Mouse (Mus musculus): ENCODE measurements around the gene Nudt9. TPM values are rescaled to one million over a fixed set of nuclear protein-coding genes. Genes with fewer than 3 reads are reported as not detected.

Gene Nudt9
- polyA plus RNA-seq, 1 experiment from 2014 or later, result 61.7 TPM

DNA sequence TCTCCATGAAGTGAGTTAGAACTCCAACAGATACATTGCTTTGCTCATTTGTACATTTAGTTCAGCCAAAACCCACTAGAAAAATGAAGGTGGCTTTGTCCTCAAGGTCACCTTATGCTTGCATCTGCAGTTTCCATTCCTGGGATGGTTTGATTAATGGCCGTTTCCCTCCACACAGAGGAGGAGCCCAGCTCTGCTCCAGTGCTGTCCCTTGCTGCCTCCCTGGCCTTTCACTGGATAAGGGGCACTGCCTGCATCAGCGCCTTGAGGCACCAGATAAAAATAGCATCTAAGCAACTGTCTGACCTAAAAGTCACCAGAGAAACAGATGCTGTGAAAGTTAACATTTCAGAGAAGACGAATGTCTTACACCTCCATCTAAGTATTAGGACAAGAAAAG lies 63.4 kb downstream of the Nudt9 start:
- no peak for ATAC-seq (ENCODE audit: insufficient read depth, low FRiP score)
- H3K4me2 ChIP-seq (ENCODE audit: low read depth, low read length), result peak overlapping the region; percentile 59
- H3K9ac ChIP-seq (ENCODE audit: low read length), result peak overlapping the region; percentile 59
- no peaks in the 10 kb centered on the region for H3K27me3 ChIP-seq (ENCODE audit: control insufficient read depth, insufficient read depth, low read length)
- H3K36me3 ChIP-seq (ENCODE audit: control insufficient read depth, insufficient read depth, low read length), result no peaks in the 10 kb centered on the region
- peak overlapping the region; percentile 91 for H3K27ac ChIP-seq (ENCODE audit: low read length)
- H3K9me3 ChIP-seq (replicated peaks; ENCODE audit: control insufficient read depth, low read length), result no peaks in the 10 kb centered on the region
- 28% methylated on average over 3 of the region's 3 CpGs for WGBS
- peak overlapping the region; percentile 14; the same call in 1 of the 2 replicates for H3K4me3 ChIP-seq (replicated peaks; ENCODE audit: low read length)
- peaks cover 32% of the 10 kb centered on the region for H3K4me1 ChIP-seq (ENCODE audit: control insufficient read depth, insufficient read depth, low read length)

DNA sequence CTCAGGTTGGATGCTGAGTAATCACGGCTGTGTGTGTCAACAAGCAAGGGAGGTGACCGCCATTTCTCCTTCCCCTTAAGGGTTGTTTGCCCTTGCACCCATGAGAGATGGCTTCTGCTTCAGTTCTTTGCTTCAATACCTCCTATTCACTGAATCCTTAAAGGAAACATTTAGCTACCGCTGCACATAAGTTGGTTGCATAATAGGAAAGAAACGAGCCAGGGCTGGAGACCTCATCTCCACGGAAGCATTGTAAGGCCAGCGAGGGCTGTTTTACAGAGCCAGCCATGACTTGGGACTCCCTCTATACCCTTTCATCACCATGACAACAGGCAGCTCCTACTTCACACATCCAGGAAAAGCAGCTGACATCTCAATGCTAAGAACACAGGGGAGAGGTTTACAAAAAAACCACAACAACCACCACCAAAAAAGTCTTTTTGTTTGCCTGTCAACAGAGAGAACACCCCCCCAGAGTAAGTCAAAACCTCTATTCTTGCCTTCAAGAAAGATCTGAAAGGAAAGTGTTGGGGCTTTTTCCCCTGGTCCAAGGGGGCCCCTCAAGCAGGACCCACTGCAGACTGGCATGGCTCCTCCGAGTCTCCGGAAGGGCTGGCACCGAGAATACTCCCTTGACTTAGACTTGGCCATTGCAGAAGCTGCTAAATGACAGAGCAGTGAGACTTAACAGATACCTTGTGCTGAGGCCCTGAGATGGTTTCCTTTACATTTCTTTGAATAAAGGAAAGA lies 64.2 kb downstream of the Nudt9 start:
- Histone ChIP-seq H3K4me2 (ENCODE audit: low read depth, low read length) (peak overlapping the region; percentile 59), H3K4me1 (ENCODE audit: control insufficient read depth, insufficient read depth, low read length) (peaks cover 36% of the 10 kb centered on the region), H3K9ac (ENCODE audit: low read length) (peak overlapping the region; percentile 56), H3K27me3 (ENCODE audit: control insufficient read depth, insufficient read depth, low read length) (no peaks in the 10 kb centered on the region), H3K36me3 (ENCODE audit: control insufficient read depth, insufficient read depth, low read length) (no peaks in the 10 kb centered on the region), H3K27ac (ENCODE audit: low read length) (peak overlapping the region; percentile 91), H3K9me3 (replicated peaks; ENCODE audit: control insufficient read depth, low read length) (no peaks in the 10 kb centered on the region), H3K4me3 (replicated peaks; ENCODE audit: low read length) (peak overlapping the region; percentile 55)
- WGBS, result 48% methylated on average over 9 of the region's 9 CpGs
- no peak for ATAC-seq (ENCODE audit: insufficient read depth, low FRiP score)

DNA sequence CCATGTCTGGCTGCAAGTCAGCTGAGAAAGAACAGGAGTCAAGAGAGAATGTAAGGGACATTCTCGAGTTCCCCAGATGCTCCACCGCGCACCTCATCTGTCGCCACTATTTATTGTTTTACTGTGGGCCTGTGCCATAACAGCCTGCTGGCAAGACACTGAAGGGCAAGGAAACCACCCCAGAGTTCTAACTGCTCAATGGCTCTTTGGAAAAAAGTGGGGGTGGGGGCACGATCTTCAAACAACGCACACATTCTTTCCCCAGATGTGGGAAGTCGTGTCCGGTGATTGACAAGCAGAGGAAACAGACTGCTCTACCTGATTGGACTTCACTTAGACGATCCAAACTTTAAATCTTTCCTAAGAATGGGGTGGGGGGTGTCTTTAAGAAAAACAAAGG lies 65.9 kb downstream of the Nudt9 start:
- Histone ChIP-seq H3K27ac (ENCODE audit: low read length) (peak overlapping the region; percentile 95), H3K36me3 (ENCODE audit: control insufficient read depth, insufficient read depth, low read length) (no peaks in the 10 kb centered on the region), H3K27me3 (ENCODE audit: control insufficient read depth, insufficient read depth, low read length) (no peaks in the 10 kb centered on the region), H3K9ac (ENCODE audit: low read length) (peak overlapping the region; percentile 75), H3K4me2 (ENCODE audit: low read depth, low read length) (peak overlapping the region; percentile 59), H3K4me3 (replicated peaks; ENCODE audit: low read length) (peak overlapping the region; percentile 55), H3K9me3 (replicated peaks; ENCODE audit: control insufficient read depth, low read length) (no peaks in the 10 kb centered on the region), H3K4me1 (ENCODE audit: control insufficient read depth, insufficient read depth, low read length) (peaks cover 31% of the 10 kb centered on the region)
- no peak for ATAC-seq (ENCODE audit: insufficient read depth, low FRiP score)
- 11% methylated on average over 9 of the region's 9 CpGs for WGBS

DNA sequence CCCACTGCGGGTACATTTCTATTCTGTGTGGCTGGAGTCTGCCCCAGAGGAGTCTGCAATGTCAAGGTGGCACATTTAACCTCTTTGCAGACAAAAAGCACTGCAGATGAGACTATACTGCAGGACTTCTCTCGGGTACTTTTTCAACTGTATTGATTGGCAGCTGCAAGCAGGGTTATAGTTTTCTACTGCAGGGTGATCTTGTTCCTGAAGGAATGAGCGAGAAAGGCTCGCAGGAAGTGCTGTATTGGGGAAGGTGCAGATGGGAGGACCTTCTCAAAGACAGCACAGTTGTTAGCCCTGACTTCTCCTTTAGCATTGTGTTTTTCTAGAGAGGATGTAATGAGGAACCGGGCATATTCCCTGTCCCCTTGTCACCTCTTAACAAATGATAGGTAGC lies 66.4 kb downstream of the Nudt9 start:
- H3K4me2 ChIP-seq (ENCODE audit: low read depth, low read length), result peak overlapping the region; percentile 59
- peak overlapping the region; percentile 95 for H3K27ac ChIP-seq (ENCODE audit: low read length)
- H3K36me3 ChIP-seq (ENCODE audit: control insufficient read depth, insufficient read depth, low read length), result no peaks in the 10 kb centered on the region
- ATAC-seq (ENCODE audit: insufficient read depth, low FRiP score), result no peak
- peaks cover 30% of the 10 kb centered on the region for H3K4me1 ChIP-seq (ENCODE audit: control insufficient read depth, insufficient read depth, low read length)
- H3K27me3 ChIP-seq (ENCODE audit: control insufficient read depth, insufficient read depth, low read length), result no peaks in the 10 kb centered on the region
- H3K4me3 ChIP-seq (replicated peaks; ENCODE audit: low read length), result peak overlapping the region; percentile 55
- H3K9me3 ChIP-seq (replicated peaks; ENCODE audit: control insufficient read depth, low read length), result no peaks in the 10 kb centered on the region
- peak overlapping the region; percentile 75 for H3K9ac ChIP-seq (ENCODE audit: low read length)
- WGBS, result 20% methylated on average over 5 of the region's 5 CpGs

DNA sequence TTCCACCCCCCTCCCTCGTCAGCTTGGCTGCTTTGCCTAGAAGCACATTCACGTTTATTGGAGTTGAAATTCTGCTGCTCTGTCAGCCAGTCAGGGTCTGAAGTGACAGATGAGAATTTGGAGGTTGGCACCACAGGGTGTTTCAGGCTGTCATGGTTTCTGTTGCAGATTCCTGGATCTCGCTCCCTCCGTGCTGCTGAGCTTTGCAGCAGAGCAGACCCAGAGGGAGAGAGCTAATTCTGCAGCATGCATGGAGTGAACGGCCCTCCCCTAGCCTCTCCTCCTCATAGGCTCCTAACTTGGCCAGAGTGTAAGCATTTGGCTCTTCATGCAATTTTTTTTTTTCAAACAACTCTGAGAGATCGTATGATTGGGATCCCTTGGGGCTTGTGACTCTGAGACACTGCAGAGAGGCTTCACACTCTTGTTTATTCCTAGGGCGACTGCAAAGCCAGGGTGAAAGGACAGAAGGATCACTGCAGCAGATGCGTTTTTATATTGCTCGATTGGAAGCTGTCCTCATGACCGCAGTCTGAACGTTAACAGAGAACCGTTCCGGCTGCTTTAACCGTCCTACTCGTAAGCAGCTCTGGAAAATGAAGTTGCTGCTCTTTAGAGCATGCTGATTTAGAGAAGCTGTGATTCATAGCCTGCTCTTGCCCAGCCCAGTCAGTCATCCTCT lies 67.5 kb downstream of the Nudt9 start, which contains the start of gene Sparcl1:
TSS of gene Sparcl1 (minus strand) at position 243 of the 682 bp plus-strand sequence.
- Histone ChIP-seq H3K9ac (ENCODE audit: low read length) (peak within 1 kb of the TSS; percentile 75), H3K4me3 (replicated peaks; ENCODE audit: low read length) (peak within 1 kb of the TSS; percentile 55), H3K27me3 (ENCODE audit: control insufficient read depth, insufficient read depth, low read length) (no peaks in the 10 kb centered on the region), H3K36me3 (ENCODE audit: control insufficient read depth, insufficient read depth, low read length) (no peaks in the 10 kb centered on the region), H3K4me2 (ENCODE audit: low read depth, low read length) (peak within 1 kb of the TSS; percentile 59), H3K4me1 (ENCODE audit: control insufficient read depth, insufficient read depth, low read length) (peaks cover 25% of the 10 kb centered on the region), H3K27ac (ENCODE audit: low read length) (peak within 1 kb of the TSS; percentile 95), H3K9me3 (replicated peaks; ENCODE audit: control insufficient read depth, low read length) (no peaks in the 10 kb centered on the region)
- 23% methylated on average over 15 of the region's 15 CpGs for WGBS
- peak; percentile 75 for ATAC-seq (ENCODE audit: insufficient read depth, low FRiP score)

Small RNA genes lying within 50 kb of the gene (microRNA-seq; reads per million reads assigned to microRNA genes)
- gene Mir5619, result 3.1 reads per million, percentile 17 among the genes with 10 or more reads in this experiment

Other genes with a start within 250 kb of the Nudt9 start
- gene Klhl8, start 135.0 kb upstream of the Nudt9 start, polyA plus RNA-seq (2015; fragmentation: Nextera tagmentation; extraction: Ambion mirVana), result 14.1 and 14.6 TPM in 2 replicates
- gene Hsd17b13, start 68.9 kb upstream of the Nudt9 start, polyA plus RNA-seq (2015; fragmentation: Nextera tagmentation; extraction: Ambion mirVana), result 4.7 and 6.1 TPM in 2 replicates
- 7.0 and 7.8 TPM in 2 replicates for gene Hsd17b11, start 24.4 kb upstream of the Nudt9 start, polyA plus RNA-seq (2015; fragmentation: Nextera tagmentation; extraction: Ambion mirVana)
- gene Gm17660, start 31.3 kb downstream of the Nudt9 start, polyA plus RNA-seq (2015; fragmentation: Nextera tagmentation; extraction: Ambion mirVana), result 0.57 TPM in 1 of 2 replicates, not detected in the other
- gene Sparcl1, start 67.4 kb downstream of the Nudt9 start, polyA plus RNA-seq (2015; fragmentation: Nextera tagmentation; extraction: Ambion mirVana), result 380 and 388 TPM in 2 replicates
- gene Dspp, start 124.4 kb downstream of the Nudt9 start, polyA plus RNA-seq (2015; fragmentation: Nextera tagmentation; extraction: Ambion mirVana), result not detected in 2 replicates
- 0.79 and 1.1 TPM in 2 replicates for gene Dmp1, start 156.3 kb downstream of the Nudt9 start, polyA plus RNA-seq (2015; fragmentation: Nextera tagmentation; extraction: Ambion mirVana)